Mouse (Mus musculus) heart, embryonic 14.5 days (tissue): ENCODE data around the gene Nudt3. TPM values are rescaled to one million over a fixed set of nuclear protein-coding genes. Genes with fewer than 3 reads are reported as not detected.
A peak's percentile ranks its signal among the peaks of the same experiment; 100 is the strongest.

Experiments
- ATAC-seq: fragments of 200-750 bp; cut with Nextera tagmentation; 2 replicates; pipeline ENCODE4 v1.8.0; 2017; ENCODE audit warnings: low read depth, moderate TSS enrichment; ENCODE audit not compliant: insufficient number of reproducible peaks, insufficient read depth, low FRiP score
- H3K27ac ChIP-seq, 2 experiments: fragments of 200-500 bp in 1 of 2; fragments of 300-500 bp in 1 of 2; sonication (generic) in 1 of 2; replicated peaks in 1 of 2; 2 replicates each; pipeline ENCODE4 v1.5.1; 2012 to 2014; ENCODE audit warnings: low read depth in 2 of 2, low read length in 2 of 2, control low read depth in 1 of 2, mild to moderate bottlenecking in 1 of 2, mixed read lengths in 1 of 2; ENCODE audit not compliant: control insufficient read depth in 1 of 2, insufficient read depth in 1 of 2
- H3K27me3 ChIP-seq: fragments of 300-500 bp; sonication (generic); 2 replicates; pipeline ENCODE4 v1.6.1; 2014; ENCODE audit warnings: mild to moderate bottlenecking, low read length, control low read depth; ENCODE audit not compliant: control insufficient read depth, insufficient read depth
- H3K36me3 ChIP-seq: fragments of 300-500 bp; sonication (generic); 2 replicates; pipeline ENCODE4 v1.6.1; 2014; ENCODE audit warnings: mild to moderate bottlenecking, control low read depth, low read length, mixed read lengths; ENCODE audit not compliant: control insufficient read depth, insufficient read depth
- H3K4me1 ChIP-seq, 2 experiments: fragments of 200-500 bp in 1 of 2; fragments of 300-500 bp in 1 of 2; sonication (generic) in 1 of 2; 2 replicates each; pipeline ENCODE4 v1.6.1; 2012 to 2014; ENCODE audit warnings: low read length in 2 of 2, control low read depth in 1 of 2, mixed read lengths in 1 of 2; ENCODE audit not compliant: control insufficient read depth in 2 of 2, insufficient read depth in 2 of 2
- H3K4me2 ChIP-seq: fragments of 300-500 bp; sonication (generic); 2 replicates; pipeline ENCODE4 v1.6.1; 2014; ENCODE audit warnings: mild to moderate bottlenecking, low read length
- H3K4me3 ChIP-seq, 2 experiments: fragments of 200-500 bp in 1 of 2; fragments of 300-500 bp in 1 of 2; sonication (generic) in 1 of 2; 2 replicates each; pipeline ENCODE4 v1.5.1; 2012 to 2014; ENCODE audit warnings: low read length in 2 of 2, mild to moderate bottlenecking in 2 of 2, control low read depth in 1 of 2, low read depth in 1 of 2, moderate library complexity in 1 of 2; ENCODE audit not compliant: control insufficient read depth in 1 of 2, insufficient read depth in 1 of 2
- H3K9ac ChIP-seq: fragments of 300-500 bp; sonication (generic); 2 replicates; pipeline ENCODE4 v1.6.1; 2014; ENCODE audit warnings: mild to moderate bottlenecking, low read length
- H3K9me3 ChIP-seq: fragments of 300-500 bp; sonication (generic); 2 replicates; pipeline ENCODE4 v1.6.1; 2016; ENCODE audit warnings: low read length, control low read depth; ENCODE audit not compliant: control insufficient read depth
- WGBS: fragments of 180-500 bp; shearing (Covaris S2); extraction: QIAGEN DNeasy Blood & Tissue Kit; methylation state at CpG from one replicate; pipeline ENCODE4 v1.1.7; 2014; 5-methylcytosine and 5-hydroxymethylcytosine counted together
- polyA plus RNA-seq: library from polyadenylated mRNA; unstranded; fragments of >200 nt; fragmentation: Nextera tagmentation; extraction: Ambion mirVana; gene quantifications from 2 replicates; pipeline ENCODE4 v1.2.1, GENCODE M21; 2014

Nudt3 gene
- polyA plus RNA-seq, 1 experiment from 2014 or later, result 67.0 TPM

DNA sequence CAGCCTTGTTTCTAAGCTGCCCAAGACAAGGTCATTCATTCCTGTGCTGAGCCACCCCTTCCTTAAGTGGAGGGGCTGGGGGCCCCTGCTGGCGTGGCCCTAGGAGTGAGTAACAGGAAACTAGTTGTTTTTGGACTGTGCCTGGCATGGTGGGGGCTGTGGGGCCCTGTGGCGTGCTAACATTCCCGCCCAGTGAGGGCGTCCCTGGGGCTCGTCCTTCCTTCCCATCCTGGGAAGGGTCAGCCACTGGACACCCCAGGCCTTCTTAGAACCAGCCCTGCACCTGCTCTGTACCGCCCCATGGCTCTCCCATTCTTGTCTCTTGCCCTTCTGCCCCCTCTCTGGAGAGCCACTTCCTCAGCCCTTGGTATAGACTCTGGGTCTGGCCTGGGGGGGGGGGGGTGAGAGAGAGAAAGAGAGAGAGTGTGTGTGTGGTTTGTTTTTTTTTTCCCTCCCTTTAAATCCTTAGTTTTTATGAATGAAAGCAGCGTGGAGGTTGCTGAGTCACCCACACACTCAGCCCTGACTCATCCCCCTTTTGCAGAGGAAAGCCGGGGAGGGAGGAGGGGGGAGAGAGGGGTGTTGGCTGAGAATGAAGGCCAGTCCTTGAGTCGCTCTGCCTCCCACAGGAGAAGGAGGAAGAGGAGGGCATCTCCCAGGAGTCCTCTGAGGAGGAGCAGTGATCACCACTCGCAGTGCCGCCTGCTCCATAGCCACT lies 61.3 kb downstream of the Nudt3 start:
- Histone ChIP-seq H3K27me3 (no peaks in the 10 kb centered on the region), H3K4me3 (no peak overlapping the region), H3K9ac (no peak overlapping the region), H3K4me2 (no peak overlapping the region), H3K36me3 (peaks cover 11% of the 10 kb centered on the region), H3K4me1 (peaks cover 23 to 36% of the 10 kb centered on the region in 2 experiments), H3K9me3 (no peaks in the 10 kb centered on the region), H3K27ac (no peak overlapping the region)
- no peak for ATAC-seq
- WGBS, result 53% methylated on average over 10 of the region's 11 CpGs

DNA sequence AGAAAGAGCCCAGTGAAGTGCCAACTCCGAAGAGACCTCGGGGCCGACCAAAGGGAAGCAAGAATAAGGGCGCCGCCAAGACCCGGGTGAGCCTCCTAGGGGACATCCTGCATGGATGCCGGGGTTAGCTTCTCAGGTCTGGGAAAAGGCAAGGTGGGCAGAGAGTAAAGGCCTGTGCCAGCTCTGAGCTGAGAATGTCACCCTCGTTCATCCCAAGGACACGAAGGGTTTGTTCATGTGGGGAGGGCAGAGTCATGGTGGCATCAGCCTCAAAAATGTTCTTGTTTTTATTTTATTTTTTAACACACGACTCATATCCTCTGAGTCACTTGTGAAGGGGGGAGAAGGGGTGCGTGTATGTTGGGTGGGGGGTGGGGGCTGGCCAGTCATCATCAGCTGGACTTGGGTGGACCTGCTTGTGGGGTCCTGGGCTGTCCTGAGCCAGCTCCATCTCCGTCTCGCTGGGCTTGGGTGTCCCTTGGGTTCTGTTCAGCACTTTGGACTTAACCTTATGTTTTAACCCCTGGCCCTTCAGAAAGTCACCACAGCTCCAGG lies 62.3 kb downstream of the Nudt3 start:
- H3K9ac ChIP-seq, result no peak overlapping the region
- H3K9me3 ChIP-seq, result no peaks in the 10 kb centered on the region
- peaks cover 11% of the 10 kb centered on the region for H3K36me3 ChIP-seq
- WGBS, result 86% methylated on average over 13 of the region's 13 CpGs
- H3K4me1 ChIP-seq, result peaks cover 20 to 33% of the 10 kb centered on the region in 2 experiments
- H3K27ac ChIP-seq, result no peak overlapping the region
- no peak overlapping the region for H3K4me3 ChIP-seq
- ATAC-seq, result no peak
- no peak overlapping the region for H3K4me2 ChIP-seq
- no peaks in the 10 kb centered on the region for H3K27me3 ChIP-seq

DNA sequence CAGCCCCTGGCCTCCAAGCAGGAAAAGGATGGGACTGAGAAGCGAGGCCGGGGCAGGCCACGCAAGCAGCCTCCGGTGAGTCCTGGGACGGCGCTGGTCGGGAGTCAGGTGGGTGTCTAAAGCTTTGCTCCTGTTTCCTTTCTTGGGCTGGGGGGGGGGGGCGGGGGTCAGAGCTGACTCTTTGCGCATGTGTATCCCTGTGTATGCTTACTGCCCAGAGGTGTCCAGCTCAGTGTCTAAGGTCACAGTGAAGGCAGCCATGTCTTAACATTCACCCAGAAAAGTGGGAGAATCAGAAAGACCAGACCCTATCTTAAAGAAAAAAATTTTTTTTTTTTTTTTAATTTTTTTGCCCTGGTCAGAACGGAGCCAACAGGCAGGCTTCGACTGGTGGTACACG lies 63.7 kb downstream of the Nudt3 start:
- H3K4me2 ChIP-seq, result no peak overlapping the region
- H3K27me3 ChIP-seq, result no peaks in the 10 kb centered on the region
- H3K9ac ChIP-seq, result no peak overlapping the region
- ATAC-seq, result no peak
- H3K36me3 ChIP-seq, result peaks cover 11% of the 10 kb centered on the region
- no peak overlapping the region for H3K4me3 ChIP-seq
- H3K9me3 ChIP-seq, result no peaks in the 10 kb centered on the region
- H3K27ac ChIP-seq, result no peak overlapping the region
- WGBS, result 74% methylated on average over 11 of the region's 12 CpGs
- H3K4me1 ChIP-seq, result peaks cover 25 to 34% of the 10 kb centered on the region in 2 experiments

GRCm38 (mm10) chr17:27558845-27559244 lies 64.5 kb downstream of the Nudt3 start:
- no peak for ATAC-seq
- no peaks in the 10 kb centered on the region for H3K9me3 ChIP-seq
- H3K4me1 ChIP-seq, result peaks cover 31 to 33% of the 10 kb centered on the region in 2 experiments

GRCm38 (mm10) chr17:27557927-27558661 lies 65.2 kb downstream of the Nudt3 start:
- Histone ChIP-seq H3K4me1 (peaks cover 31 to 33% of the 10 kb centered on the region in 2 experiments), H3K9ac (peak overlapping the region; percentile 78), H3K36me3 (peaks cover 11% of the 10 kb centered on the region), H3K9me3 (no peaks in the 10 kb centered on the region), H3K4me2 (peak overlapping the region; percentile 93), H3K27ac (peak overlapping the region in 1 of 2 experiments; percentile 91; a peak in 2 of 4 replicates), H3K27me3 (no peaks in the 10 kb centered on the region), H3K4me3 (peak overlapping the region; percentile 77 to 82)
- 10% methylated on average over 14 of the region's 14 CpGs for WGBS
- no peak for ATAC-seq

More at GRCm38 (mm10) chr17:27558845-27559244, 64.5 kb downstream of the Nudt3 start:
- Histone ChIP-seq H3K36me3 (peaks cover 11% of the 10 kb centered on the region), H3K4me3 (no peak overlapping the region), H3K4me2 (peak overlapping the region; percentile 93), H3K27me3 (no peaks in the 10 kb centered on the region), H3K9ac (no peak overlapping the region; the same call in 1 of the 2 replicates), H3K27ac (no peak overlapping the region)
- WGBS, result 27% methylated on average over 5 of the region's 5 CpGs

GRCm38 (mm10) chr17:27557181-27557926 lies 65.9 kb downstream of the Nudt3 start:
- H3K27ac ChIP-seq, result peak overlapping the region; percentile 82 to 91
- H3K9ac ChIP-seq, result peak overlapping the region; percentile 78
- under 1% methylated on average over 68 of the region's 75 CpGs for whole genome bisulfite sequencing
- H3K27me3 ChIP-seq, result no peaks in the 10 kb centered on the region
- ATAC-seq, result peak; percentile 11; the same call in 1 of the 2 replicates
- peak overlapping the region; percentile 77 to 82 for H3K4me3 ChIP-seq
- peak overlapping the region; percentile 93 for H3K4me2 ChIP-seq
- H3K4me1 ChIP-seq, result peaks cover 31 to 33% of the 10 kb centered on the region in 2 experiments
- peaks cover 11% of the 10 kb centered on the region for H3K36me3 ChIP-seq
- H3K9me3 ChIP-seq, result no peaks in the 10 kb centered on the region
